In the genomic region with DNA sequence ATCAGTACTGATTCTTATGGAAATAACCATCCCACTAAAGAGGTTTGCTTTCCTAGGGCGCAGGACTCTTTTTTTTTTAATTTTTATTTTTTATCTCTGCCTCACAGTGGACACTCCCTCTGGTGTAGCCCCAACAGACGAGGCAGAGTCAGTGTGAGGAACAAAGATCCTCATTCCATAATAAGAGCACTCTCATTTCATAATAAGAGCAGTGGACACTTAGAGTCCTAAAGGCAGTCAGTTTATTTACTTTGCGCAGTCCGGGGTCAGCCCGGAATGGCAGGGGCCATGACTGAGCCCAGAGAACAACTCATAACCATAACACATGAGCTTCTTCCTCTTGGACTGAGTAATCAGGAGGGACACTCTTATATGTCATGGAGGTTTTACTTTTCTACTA, we compare ENCODE assay signal across 25 mouse cellular contexts. TPM values are rescaled to one million over a fixed set of nuclear protein-coding genes. Genes with fewer than 3 reads are reported as not detected.
DNase-seq lines count a peak whose midpoint lies in the region; ATAC-seq and TF ChIP-seq lines count a peak whose summit lies in the region.
"Had no signal": no experiment of that assay in that cellular context is flagged by ENCODE, and none has a peak within 500 bp of the region (broad histone marks: within the 10 kb centered on the region; RNA-seq: fewer than 3 reads in every experiment).

No protein-coding gene starts in this region.

- H3K4me2 ChIP-seq in embryonic facial prominence, embryonic 11.5 days (ENCODE audit: low read depth, low read length) = no peak overlapping the region
- no peak overlapping the region for H3K4me2 ChIP-seq in kidney, postnatal 0 days (ENCODE audit: low read length)
- H3K4me2 ChIP-seq: forebrain, embryonic 13.5 days; hindbrain, embryonic 13.5 days had no signal

- H3K4me3 ChIP-seq in embryonic facial prominence, embryonic 11.5 days (ENCODE audit: low read depth, low read length) = no peak overlapping the region
- H3K4me3 ChIP-seq in embryonic facial prominence, embryonic 10.5 days = no peak overlapping the region
- no peak overlapping the region for H3K4me3 ChIP-seq in kidney, postnatal 0 days (replicated peaks; ENCODE audit: low read depth, low read length)
- H3K4me3 ChIP-seq: forebrain, embryonic 13.5 days; gastrocnemius, adult 2 months; heart, embryonic 10.5 days; hindbrain, embryonic 13.5 days had no signal

- DNase-seq in embryonic facial prominence, embryonic 11.5 days (ENCODE audit: low spot score) = peak; percentile 44
- no peak for DNase-seq in embryonic facial prominence, embryonic 10.5 days (ENCODE audit: low spot score)
- DNase-seq in kidney, postnatal 0 days (ENCODE audit: low spot score) = peak; percentile 37
- DNase-seq in kidney, postnatal 14 days = no peak
- peak; percentile 53 for DNase-seq in embryo, embryonic 10.5 days (ENCODE audit: low spot score)
- DNase-seq in retina, postnatal 1 day = peak; percentile 27
- DNase-seq in layer of hippocampus, adult 11-12 months (ENCODE audit: low spot score) = no peak
- DNase-seq: adrenal gland, postnatal 10 days; B cell, adult 2 months; cerebellum, adult 11-12 months; cerebellum, adult 9-10 months; cerebellum, postnatal 25 days; gastrocnemius, adult 2 months; gastrocnemius, postnatal 25 days; heart, postnatal 10 days; heart, postnatal 4 days had no signal

- H3K9me3 ChIP-seq in embryonic facial prominence, embryonic 11.5 days (replicated peaks; ENCODE audit: control insufficient read depth, low read length) = no peaks in the 10 kb centered on the region
- no peaks in the 10 kb centered on the region for H3K9me3 ChIP-seq in embryonic facial prominence, embryonic 10.5 days
- H3K9me3 ChIP-seq in kidney, postnatal 0 days (replicated peaks; ENCODE audit: low read length) = no peaks in the 10 kb centered on the region
- H3K9me3 ChIP-seq: forebrain, embryonic 13.5 days; G1E; heart, embryonic 10.5 days; hindbrain, embryonic 13.5 days had no signal

- H3K36me3 ChIP-seq in embryonic facial prominence, embryonic 11.5 days (replicated peaks; ENCODE audit: control insufficient read depth, insufficient read depth, low read depth, low read length) = no peaks in the 10 kb centered on the region
- no peaks in the 10 kb centered on the region for H3K36me3 ChIP-seq in embryonic facial prominence, embryonic 10.5 days (replicated peaks)
- H3K36me3 ChIP-seq in kidney, postnatal 0 days (ENCODE audit: insufficient read depth, low read length) = no peaks in the 10 kb centered on the region
- H3K36me3 ChIP-seq: G1E; heart, embryonic 10.5 days; hindbrain, embryonic 13.5 days had no signal

- 44% methylated on average over 5 of the region's 5 CpGs for whole genome bisulfite sequencing in embryonic facial prominence, embryonic 11.5 days
- WGBS in embryonic facial prominence, embryonic 10.5 days = 49% methylated on average over 5 of the region's 5 CpGs
- WGBS in kidney, postnatal 0 days = 38% methylated on average over 5 of the region's 5 CpGs

- no peak overlapping the region for H3K27ac ChIP-seq in embryonic facial prominence, embryonic 11.5 days (replicated peaks; ENCODE audit: low read depth, low read length)
- no peak overlapping the region for H3K27ac ChIP-seq in embryonic facial prominence, embryonic 10.5 days (replicated peaks)
- H3K27ac ChIP-seq in kidney, postnatal 0 days = no peak overlapping the region
- H3K27ac ChIP-seq: forebrain, embryonic 13.5 days; gastrocnemius, adult 2 months; heart, embryonic 10.5 days; hindbrain, embryonic 13.5 days had no signal

- no peak for TF ChIP-seq CTCF in kidney, postnatal 0 days (IDR thresholded peaks at IDR 0.05; ENCODE audit: low read depth)

- no peak for ATAC-seq in embryonic facial prominence, embryonic 11.5 days (replicated peaks; ENCODE audit: insufficient number of reproducible peaks, low FRiP score, low TSS enrichment, low read depth)
- no peak for ATAC-seq in kidney, postnatal 0 days (replicated peaks; ENCODE audit: low FRiP score, low read depth)
- ATAC-seq: CD4-positive, CD25-positive, alpha-beta regulatory T cell, adult 4 months; forebrain, embryonic 13.5 days had no signal

- no peaks in the 10 kb centered on the region for H3K4me1 ChIP-seq in embryonic facial prominence, embryonic 11.5 days (ENCODE audit: control insufficient read depth, insufficient read depth, low read length)
- H3K4me1 ChIP-seq in embryonic facial prominence, embryonic 10.5 days = 0 out of 2 replicates have a peak, but pooled peaks cover 2% of the 10 kb centered on the region
- 0 out of 2 replicates have a peak, but pooled peaks cover 3% of the 10 kb centered on the region for H3K4me1 ChIP-seq in kidney, postnatal 0 days (replicated peaks; ENCODE audit: insufficient read depth, low read length)
- H3K4me1 ChIP-seq: forebrain, embryonic 13.5 days; hindbrain, embryonic 13.5 days had no signal

- H3K9ac ChIP-seq in embryonic facial prominence, embryonic 11.5 days (replicated peaks; ENCODE audit: low read length) = no peak overlapping the region
- no peak overlapping the region for H3K9ac ChIP-seq in kidney, postnatal 0 days (ENCODE audit: low read depth, low read length)
- H3K9ac ChIP-seq: forebrain, embryonic 13.5 days; hindbrain, embryonic 13.5 days had no signal

- H3K27me3 ChIP-seq in embryonic facial prominence, embryonic 11.5 days (ENCODE audit: control insufficient read depth, insufficient read depth, low read length) = no peaks in the 10 kb centered on the region
- no peaks in the 10 kb centered on the region for H3K27me3 ChIP-seq in embryonic facial prominence, embryonic 10.5 days (replicated peaks; ENCODE audit: low read depth, poor library complexity, severe bottlenecking)
- H3K27me3 ChIP-seq in kidney, postnatal 0 days (ENCODE audit: insufficient read depth, low read length) = no peaks in the 10 kb centered on the region
- H3K27me3 ChIP-seq: forebrain, embryonic 13.5 days; hindbrain, embryonic 13.5 days had no signal

RNA-seq across cellular contexts. Expression of a gene that starts 9.3 kb away (rescaled TPM):
- not detected in 2 replicates for polyA plus RNA-seq in embryonic facial prominence, embryonic 11.5 days (2014; fragmentation: Nextera tagmentation; extraction: Ambion mirVana)
- not detected in 2 replicates for polyA plus RNA-seq in embryonic facial prominence, embryonic 10.5 days (2016; fragmentation: Nextera tagmentation; extraction: Ambion mirVana)
- not detected in 2 replicates for polyA plus RNA-seq in kidney, postnatal 0 days (2015; fragmentation: Nextera tagmentation; extraction: Ambion mirVana)
- polyA plus RNA-seq: brain, embryonic 14.5 days; CD4-positive, CD25-positive, alpha-beta regulatory T cell, adult 4 months; cortical plate, adult 2 months; embryonic facial prominence, embryonic 14.5 days; forebrain, embryonic 13.5 days; G1E; heart, embryonic 10.5 days; heart, embryonic 14.5 days; hindbrain, embryonic 13.5 days had no signal

Comparison
In these comparisons a context has a peak if more than half of its experiments do, and no peak if none do; other contexts are left out.
1. DNase-seq: peak in embryonic facial prominence, embryonic 11.5 days (single experiment), kidney, postnatal 0 days (single experiment), embryo, embryonic 10.5 days (single experiment) and retina, postnatal 1 day (single experiment); none in embryonic facial prominence, embryonic 10.5 days (single experiment), kidney, postnatal 14 days (single experiment) and layer of hippocampus, adult 11-12 months (single experiment).